Mouse (Mus musculus) gastrocnemius, postnatal 4 days (tissue): Measurements from ENCODE around the gene Ntng2. TPM values are rescaled to one million over a fixed set of nuclear protein-coding genes. Genes with fewer than 3 reads are reported as not detected.

Experiments
- DNase-seq, 2 experiments: peaks; one replicate each; pipeline ENCODE4 v3.0.0; 2021 to 2022; ENCODE audit warnings: low spot score in 2 of 2, mixed read lengths in 2 of 2
- total RNA-seq, 2 experiments: library from RNA; stranded (reverse); gene quantifications; 2 replicates each; pipeline ENCODE4 v1.2.3; 2021

The Ntng2 gene
- total RNA-seq, 2 experiments from 2014 or later = 11.3 to 13.0 TPM

- peak; percentile 47 to 67 for DNase-seq
Observed at GRCm38 (mm10) chr2:29237623-29238022, 15.2 kb downstream of the Ntng2 start.

- no peak for DNase-seq
Observed at GRCm38 (mm10) chr2:29235811-29236210, 17.0 kb downstream of the Ntng2 start.

GRCm38 (mm10) chr2:29235026-29235425, 17.8 kb downstream of the Ntng2 start:
- no peak for DNase-seq

- no peak for DNase-seq
Observed at GRCm38 (mm10) chr2:29234002-29234401, 18.8 kb downstream of the Ntng2 start.

- DNase-seq = no peak
Observed at GRCm38 (mm10) chr2:29230191-29230835, 22.5 kb downstream of the Ntng2 start.

GRCm38 (mm10) chr2:29226671-29227070, 26.1 kb downstream of the Ntng2 start:
- no peak for DNase-seq

GRCm38 (mm10) chr2:29223591-29224262, 29.1 kb downstream of the Ntng2 start:
- no peak for DNase-seq

GRCm38 (mm10) chr2:29222302-29222701, 30.5 kb downstream of the Ntng2 start:
- DNase-seq = no peak

- DNase-seq = no peak
Observed at GRCm38 (mm10) chr2:29218831-29219230, 34.0 kb downstream of the Ntng2 start.

GRCm38 (mm10) chr2:29217897-29218296, 34.9 kb downstream of the Ntng2 start:
- DNase-seq = peak; percentile 51 to 68

GRCm38 (mm10) chr2:29217042-29217441, 35.8 kb downstream of the Ntng2 start:
- DNase-seq = no peak

GRCm38 (mm10) chr2:29216286-29217012, 36.4 kb downstream of the Ntng2 start:
- DNase-seq = peak in 1 of 2 experiments; percentile 61

GRCm38 (mm10) chr2:29206156-29206555, 46.6 kb downstream of the Ntng2 start:
- DNase-seq = no peak

GRCm38 (mm10) chr2:29201223-29201955, 51.4 kb downstream of the Ntng2 start:
- DNase-seq = no peak

- peak in 1 of 2 experiments; percentile 45 for DNase-seq
Observed at GRCm38 (mm10) chr2:29199909-29200308, 52.9 kb downstream of the Ntng2 start.

- DNase-seq = no peak
Observed at GRCm38 (mm10) chr2:29198446-29198845, 54.4 kb downstream of the Ntng2 start.

GRCm38 (mm10) chr2:29196844-29197243, 56.0 kb downstream of the Ntng2 start:
- DNase-seq = no peak

- peak; percentile 75 to 83 for DNase-seq
Observed at GRCm38 (mm10) chr2:29194547-29195463, 58.0 kb downstream of the Ntng2 start.

GRCm38 (mm10) chr2:29193819-29194546, 58.8 kb downstream of the Ntng2 start:
- no peak for DNase-seq
